ENCODE assay signal across 30 mouse cellular contexts in genomic region chr12:3463087-3463486, GRCm38 (mm10). TPM values are rescaled to one million over a fixed set of nuclear protein-coding genes. Genes with fewer than 3 reads are reported as not detected.
DNase-seq lines count a peak whose midpoint lies in the region; ATAC-seq and TF ChIP-seq lines count a peak whose summit lies in the region.
"Had no signal": no experiment of that assay in that cellular context is flagged by ENCODE, and none has a peak within 500 bp of the region (broad histone marks: within the 10 kb centered on the region; RNA-seq: fewer than 3 reads in every experiment).

No protein-coding gene starts in this region.

- no peaks in the 10 kb centered on the region for H3K4me1 ChIP-seq in G1E (ENCODE audit: insufficient read depth, low read depth, low read length)
- no peaks in the 10 kb centered on the region for H3K4me1 ChIP-seq in small intestine, adult 2 months (ENCODE audit: control insufficient read depth, insufficient read depth, insufficient read length, low read length)
- H3K4me1 ChIP-seq: embryonic facial prominence, embryonic 13.5 days; forebrain, embryonic 12.5 days; heart, embryonic 12.5 days; hindbrain, embryonic 10.5 days; limb, embryonic 13.5 days; midbrain, embryonic 13.5 days; neural tube, embryonic 15.5 days; stomach, embryonic 15.5 days had no signal

- peaks cover 67% of the 10 kb centered on the region for H3K36me3 ChIP-seq in G1E (replicated peaks)
- peaks cover 21% of the 10 kb centered on the region for H3K36me3 ChIP-seq in small intestine, adult 2 months (ENCODE audit: control insufficient read depth, insufficient read depth, low read length)

- no peaks in the 10 kb centered on the region for H3K9me3 ChIP-seq in G1E (replicated peaks)
- H3K9me3 ChIP-seq: embryonic facial prominence, embryonic 13.5 days; forebrain, embryonic 12.5 days; heart, embryonic 12.5 days; hindbrain, embryonic 10.5 days; limb, embryonic 13.5 days; midbrain, embryonic 13.5 days; neural tube, embryonic 15.5 days; stomach, embryonic 15.5 days had no signal

- no peak for TF ChIP-seq CTCF in G1E (IDR thresholded peaks at IDR 0.05; ENCODE audit: low read depth, low read length)
- no peak for TF ChIP-seq CTCF in small intestine, adult 2 months (IDR thresholded peaks at IDR 0.05; ENCODE audit: extremely low read depth, insufficient read length, insufficient replicate concordance, low read depth, low read length)

- 69% methylated on average over 3 of the region's 3 CpGs for WGBS in small intestine, adult 2 months

- H3K27me3 ChIP-seq in G1E (ENCODE audit: insufficient read depth, low read length): no peaks in the 10 kb centered on the region
- no peaks in the 10 kb centered on the region for H3K27me3 ChIP-seq in small intestine, adult 2 months (ENCODE audit: control insufficient read depth, insufficient read depth, low read length)
- H3K27me3 ChIP-seq: embryonic facial prominence, embryonic 13.5 days; forebrain, embryonic 12.5 days; heart, embryonic 12.5 days; limb, embryonic 13.5 days; midbrain, embryonic 13.5 days; neural tube, embryonic 15.5 days; Patski; stomach, embryonic 15.5 days had no signal

- DNase-seq in CD4-positive helper T cell, adult 2 months (ENCODE audit: low read depth, low spot score): peak; percentile 60
- DNase-seq in G1E (ENCODE audit: low spot score): no peak
- no peak for DNase-seq in thymus, postnatal 14 days
- DNase-seq in B cell, adult 2 months: no peak
- DNase-seq in embryo, embryonic 10 days (ENCODE audit: low spot score): no peak
- DNase-seq: adrenal gland, postnatal 14 days; cerebellum, adult 11 months; cerebellum, adult 9-10 months; cerebellum, postnatal 36 days; forebrain, postnatal 0 days; heart, adult 2 months; kidney, postnatal 14 days; liver, postnatal 0 days; lung, postnatal 4 days; retina, postnatal 1 day; right cerebral cortex, postnatal 14 days had no signal

- no peak for TF ChIP-seq POLR2A in small intestine, adult 2 months (IDR thresholded peaks at IDR 0.05; ENCODE audit: low read depth, low read length)

- H3K27ac ChIP-seq in small intestine, adult 2 months (ENCODE audit: insufficient read depth, low read depth, low read length): peak overlapping the region; percentile 24; the same call in 1 of the 2 replicates
- H3K27ac ChIP-seq: embryonic facial prominence, embryonic 13.5 days; forebrain, embryonic 12.5 days; heart, adult 2 months; hindbrain, embryonic 10.5 days; left cerebral cortex, adult 2 months; limb, embryonic 13.5 days; midbrain, embryonic 13.5 days; neural tube, embryonic 15.5 days; stomach, embryonic 15.5 days had no signal

- H3K4me3 ChIP-seq in G1E (ENCODE audit: low read depth, low read length): no peak overlapping the region
- H3K4me3 ChIP-seq in small intestine, adult 2 months (ENCODE audit: low read depth, low read length): no peak overlapping the region
- H3K4me3 ChIP-seq: embryonic facial prominence, embryonic 13.5 days; forebrain, embryonic 12.5 days; heart, adult 2 months; heart, embryonic 12.5 days; hindbrain, embryonic 10.5 days; left cerebral cortex, adult 2 months; limb, embryonic 13.5 days; midbrain, embryonic 13.5 days; neural tube, embryonic 15.5 days; stomach, embryonic 15.5 days had no signal

- peak; percentile 49 for ATAC-seq in G1E (ENCODE audit: extremely low read depth, insufficient number of reproducible peaks, low FRiP score, poor library complexity, severe bottlenecking)
- peak; percentile 32 to 59; a peak in 2 of 4 replicates for ATAC-seq in hematopoietic stem cell, adult 5-6 weeks (replicated peaks in 1 of 2; ENCODE audit: insufficient read depth in 1 of 2, low FRiP score in 2 of 2, low TSS enrichment in 1 of 2, low read depth in 1 of 2, poor library complexity in 2 of 2, severe bottlenecking in 2 of 2)
- ATAC-seq: forebrain, postnatal 0 days; hindbrain, embryonic 16.5 days; intestine, postnatal 0 days; liver, postnatal 0 days; midbrain, embryonic 13.5 days; Patski had no signal

RNA-seq across cellular contexts. Expression of gene Asxl2, which starts 36.4 kb away (rescaled TPM):
- total RNA-seq in G1E (2014; fragmentation: Nextera tagmentation) (82.5 and 91.9 TPM in 2 replicates), G1E (2017) (36.5 and 47.5 TPM in 2 replicates)
- 10.6 and 13.6 TPM in 2 replicates for polyA plus RNA-seq in G1E (2012)
- total RNA-seq in hematopoietic stem cell, adult 5-6 weeks (2017): 44.6 and 50.8 TPM in 2 replicates
- polyA plus RNA-seq in small intestine, adult 2 months (2012; rRNA removed): 2.4 and 5.3 TPM in 2 replicates
